In the genomic region with DNA sequence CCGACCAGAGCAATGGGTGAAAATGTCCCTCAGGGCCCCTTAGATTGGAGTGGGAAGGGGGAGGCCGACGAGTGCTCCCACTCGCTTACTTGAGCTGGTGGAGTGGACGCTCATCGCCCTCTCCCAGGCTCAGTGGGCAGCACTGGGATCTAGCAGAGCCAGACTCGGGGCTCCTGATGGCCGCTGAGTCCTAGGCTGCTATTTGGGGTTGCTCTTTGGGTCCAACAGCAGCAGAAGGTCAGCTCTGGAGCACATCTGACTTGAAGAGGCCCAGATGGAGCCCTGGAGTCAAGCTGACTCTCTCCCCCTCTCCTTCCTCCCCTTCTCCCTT, we compare ENCODE assay signal across 8 mouse cellular contexts. TPM values are rescaled to one million over a fixed set of nuclear protein-coding genes. Genes with fewer than 3 reads are reported as not detected.
DNase-seq lines count a peak whose midpoint lies in the region; ATAC-seq and TF ChIP-seq lines count a peak whose summit lies in the region.

No protein-coding gene starts in this region.

- no peaks in the 10 kb centered on the region for H3K9me3 ChIP-seq in embryonic facial prominence, embryonic 15.5 days (replicated peaks)
- H3K9me3 ChIP-seq in intestine, embryonic 16.5 days (ENCODE audit: control insufficient read depth, low read length): no peaks in the 10 kb centered on the region
- H3K9me3 ChIP-seq in neural tube, embryonic 13.5 days: no peaks in the 10 kb centered on the region

- TF ChIP-seq POLR2A in lung, adult 2 months (IDR thresholded peaks at IDR 0.05; ENCODE audit: borderline replicate concordance, extremely low read depth, low read depth, low read length): no peak

- H3K9ac ChIP-seq in embryonic facial prominence, embryonic 15.5 days: peak overlapping the region; percentile 66
- peak overlapping the region; percentile 86 for H3K9ac ChIP-seq in intestine, embryonic 16.5 days (ENCODE audit: low read depth, low read length)
- peak overlapping the region; percentile 63 for H3K9ac ChIP-seq in neural tube, embryonic 13.5 days

- DNase-seq in lung, adult 2 months: no peak
- DNase-seq in lung, postnatal 10 days: no peak
- no peak for DNase-seq in ovary, postnatal 36 days (ENCODE audit: low spot score)
- DNase-seq in thymus, postnatal 0 days (ENCODE audit: low spot score): no peak
- DNase-seq in adrenal gland, adult 2 months: no peak

- H3K27ac ChIP-seq in embryonic facial prominence, embryonic 15.5 days (replicated peaks): peak overlapping the region; percentile 60; the same call in 1 of the 2 replicates
- peak overlapping the region; percentile 52; the same call in 1 of the 2 replicates for H3K27ac ChIP-seq in intestine, embryonic 16.5 days (ENCODE audit: low read length)
- H3K27ac ChIP-seq in neural tube, embryonic 13.5 days (replicated peaks): no peak overlapping the region

- peak overlapping the region; percentile 88 for H3K4me2 ChIP-seq in embryonic facial prominence, embryonic 15.5 days (replicated peaks)
- H3K4me2 ChIP-seq in intestine, embryonic 16.5 days (ENCODE audit: low read depth, low read length): peak overlapping the region; percentile 90
- peak overlapping the region; percentile 64 for H3K4me2 ChIP-seq in neural tube, embryonic 13.5 days

- no peak; the same call in none of the 2 replicates for ATAC-seq in embryonic facial prominence, embryonic 15.5 days (ENCODE audit: insufficient number of reproducible peaks, low FRiP score, low TSS enrichment, low read depth)
- no peak for ATAC-seq in intestine, embryonic 16.5 days
- ATAC-seq in neural tube, embryonic 13.5 days (ENCODE audit: low read depth): no peak

- H3K4me1 ChIP-seq in lung, adult 2 months (ENCODE audit: control insufficient read depth, insufficient read depth, low read length): peaks cover 8% of the 10 kb centered on the region
- peaks cover 19% of the 10 kb centered on the region for H3K4me1 ChIP-seq in embryonic facial prominence, embryonic 15.5 days
- peaks cover 10% of the 10 kb centered on the region for H3K4me1 ChIP-seq in intestine, embryonic 16.5 days (ENCODE audit: control insufficient read depth, insufficient read depth, low read length)
- peaks cover 20% of the 10 kb centered on the region for H3K4me1 ChIP-seq in neural tube, embryonic 13.5 days (replicated peaks)

- WGBS in lung, adult 2 months: 1% methylated on average over 8 of the region's 8 CpGs
- under 1% methylated on average over 8 of the region's 8 CpGs for WGBS in embryonic facial prominence, embryonic 15.5 days
- under 1% methylated on average over 8 of the region's 8 CpGs for WGBS in intestine, embryonic 16.5 days
- 2% methylated on average over 8 of the region's 8 CpGs for WGBS in neural tube, embryonic 13.5 days

- peak overlapping the region; percentile 90 for H3K4me3 ChIP-seq in lung, adult 2 months (replicated peaks; ENCODE audit: extremely low read depth, low read depth, low read length)
- H3K4me3 ChIP-seq in embryonic facial prominence, embryonic 15.5 days (replicated peaks): peak overlapping the region; percentile 60
- peak overlapping the region; percentile 70 for H3K4me3 ChIP-seq in intestine, embryonic 16.5 days (ENCODE audit: low read length)
- peak overlapping the region; percentile 40 for H3K4me3 ChIP-seq in neural tube, embryonic 13.5 days

- H3K36me3 ChIP-seq in embryonic facial prominence, embryonic 15.5 days: no peaks in the 10 kb centered on the region
- H3K36me3 ChIP-seq in intestine, embryonic 16.5 days (ENCODE audit: control insufficient read depth, insufficient read depth, low read length): no peaks in the 10 kb centered on the region
- no peaks in the 10 kb centered on the region for H3K36me3 ChIP-seq in neural tube, embryonic 13.5 days

- TF ChIP-seq CTCF in lung, adult 2 months (IDR thresholded peaks at IDR 0.05; ENCODE audit: insufficient read depth, low read length): no peak

- no peaks in the 10 kb centered on the region; the same call in 1 of the 2 replicates for H3K27me3 ChIP-seq in embryonic facial prominence, embryonic 15.5 days
- H3K27me3 ChIP-seq in intestine, embryonic 16.5 days (replicated peaks; ENCODE audit: control insufficient read depth, insufficient read depth, low read length): no peaks in the 10 kb centered on the region
- peaks cover 27% of the 10 kb centered on the region for H3K27me3 ChIP-seq in neural tube, embryonic 13.5 days

RNA-seq across cellular contexts. Expression of gene Serhl, which starts 11.0 kb away (rescaled TPM):
- 38.6 and 43.5 TPM in 2 replicates for polyA plus RNA-seq in lung, adult 2 months (2012; rRNA removed)
- polyA plus RNA-seq in embryonic facial prominence, embryonic 15.5 days (2015; fragmentation: Nextera tagmentation; extraction: Ambion mirVana): 64.6 and 68.1 TPM in 2 replicates
- 59.5 and 71.0 TPM in 2 replicates for polyA plus RNA-seq in intestine, embryonic 16.5 days (2015; fragmentation: Nextera tagmentation; extraction: Ambion mirVana)
- 20.8 and 31.3 TPM in 2 replicates for polyA plus RNA-seq in neural tube, embryonic 13.5 days (2015; fragmentation: Nextera tagmentation; extraction: Ambion mirVana)
- 74.8 and 83.2 TPM in 2 replicates for polyA plus RNA-seq in thymus, postnatal 0 days (2015; fragmentation: Nextera tagmentation; extraction: Ambion mirVana)
- total RNA-seq in adrenal gland, adult 2 months (2021): 10 to 100 TPM; 40.0 to 48.8 TPM
- polyA plus RNA-seq in adrenal gland, adult 2 months (2012; rRNA removed): 60.8 and 83.2 TPM in 2 replicates

RNA-seq across cellular contexts. Expression of gene Rrp7a, which starts 22.3 kb away (rescaled TPM):
- polyA plus RNA-seq in lung, adult 2 months (2012; rRNA removed): 82.1 and 85.3 TPM in 2 replicates
- 69.5 and 76.2 TPM in 2 replicates for polyA plus RNA-seq in embryonic facial prominence, embryonic 15.5 days (2015; fragmentation: Nextera tagmentation; extraction: Ambion mirVana)
- polyA plus RNA-seq in intestine, embryonic 16.5 days (2015; fragmentation: Nextera tagmentation; extraction: Ambion mirVana): 69.4 and 75.4 TPM in 2 replicates
- polyA plus RNA-seq in neural tube, embryonic 13.5 days (2015; fragmentation: Nextera tagmentation; extraction: Ambion mirVana): 68.3 and 76.0 TPM in 2 replicates
- polyA plus RNA-seq in thymus, postnatal 0 days (2015; fragmentation: Nextera tagmentation; extraction: Ambion mirVana): 66.2 and 66.9 TPM in 2 replicates
- 100 to 1,000 TPM; 123 to 167 TPM for total RNA-seq in adrenal gland, adult 2 months (2021)
- 128 and 179 TPM in 2 replicates for polyA plus RNA-seq in adrenal gland, adult 2 months (2012; rRNA removed)

RNA-seq across cellular contexts. Expression of gene Poldip3, which starts 48.9 kb away (rescaled TPM):
- polyA plus RNA-seq in lung, adult 2 months (2012; rRNA removed): 46.5 and 55.8 TPM in 2 replicates
- 142 and 147 TPM in 2 replicates for polyA plus RNA-seq in embryonic facial prominence, embryonic 15.5 days (2015; fragmentation: Nextera tagmentation; extraction: Ambion mirVana)
- 104 and 106 TPM in 2 replicates for polyA plus RNA-seq in intestine, embryonic 16.5 days (2015; fragmentation: Nextera tagmentation; extraction: Ambion mirVana)
- 137 and 140 TPM in 2 replicates for polyA plus RNA-seq in neural tube, embryonic 13.5 days (2015; fragmentation: Nextera tagmentation; extraction: Ambion mirVana)
- polyA plus RNA-seq in thymus, postnatal 0 days (2015; fragmentation: Nextera tagmentation; extraction: Ambion mirVana): 131 and 134 TPM in 2 replicates
- 10 to 100 TPM; 89.7 to 96.8 TPM for total RNA-seq in adrenal gland, adult 2 months (2021)
- 43.0 and 55.4 TPM in 2 replicates for polyA plus RNA-seq in adrenal gland, adult 2 months (2012; rRNA removed)

Comparison
In these comparisons a context has a peak if more than half of its experiments do, and no peak if none do; other contexts are left out.
1. H3K4me3 ChIP-seq: peak in every context shown above with its lines; median percentile 90 in lung, adult 2 months; 70 in intestine, embryonic 16.5 days; 60 in embryonic facial prominence, embryonic 15.5 days; 40 in neural tube, embryonic 13.5 days.